In the genomic region with DNA sequence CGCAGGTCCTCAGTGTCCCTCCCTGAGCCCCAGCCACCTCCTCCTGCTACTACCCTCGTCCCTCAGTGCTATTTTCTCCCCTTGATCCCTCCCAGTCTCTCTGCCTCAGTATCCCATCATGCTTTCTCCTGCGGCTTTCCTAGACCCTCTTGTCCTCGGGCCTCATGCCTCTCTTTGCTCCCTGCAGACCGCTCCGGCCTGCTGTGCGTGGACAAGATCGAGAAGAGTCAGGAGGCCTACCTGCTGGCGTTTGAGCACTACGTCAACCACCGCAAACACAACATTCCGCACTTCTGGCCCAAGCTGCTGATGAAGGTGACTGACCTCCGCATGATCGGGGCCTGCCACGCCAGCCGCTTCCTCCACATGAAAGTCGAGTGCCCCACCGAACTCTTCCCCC, we compare ENCODE assay signal across 14 mouse cellular contexts. TPM values are rescaled to one million over a fixed set of nuclear protein-coding genes. Genes with fewer than 3 reads are reported as not detected.
DNase-seq lines count a peak whose midpoint lies in the region; ATAC-seq and TF ChIP-seq lines count a peak whose summit lies in the region.
"Had no signal": no experiment of that assay in that cellular context is flagged by ENCODE, and none has a peak within 500 bp of the region (broad histone marks: within the 10 kb centered on the region; RNA-seq: fewer than 3 reads in every experiment).

No protein-coding gene starts in this region.

- H3K4me2 ChIP-seq in hindbrain, embryonic 12.5 days (replicated peaks): no peak overlapping the region
- H3K4me2 ChIP-seq in hindbrain, embryonic 14.5 days (replicated peaks): no peak overlapping the region
- no peak overlapping the region for H3K4me2 ChIP-seq in lung, postnatal 0 days (replicated peaks; ENCODE audit: low read depth, low read length)
- H3K4me2 ChIP-seq in stomach, postnatal 0 days (replicated peaks; ENCODE audit: low read depth): no peak overlapping the region
- H3K4me2 ChIP-seq: limb, embryonic 13.5 days; midbrain, embryonic 11.5 days had no signal

- no peak overlapping the region for H3K9ac ChIP-seq in hindbrain, embryonic 12.5 days
- H3K9ac ChIP-seq in hindbrain, embryonic 14.5 days: no peak overlapping the region
- no peak overlapping the region for H3K9ac ChIP-seq in lung, postnatal 0 days (replicated peaks; ENCODE audit: low read depth)
- H3K9ac ChIP-seq in stomach, postnatal 0 days (ENCODE audit: low read length): no peak overlapping the region
- H3K9ac ChIP-seq: limb, embryonic 13.5 days had no signal

- H3K9me3 ChIP-seq in hindbrain, embryonic 12.5 days (replicated peaks): no peaks in the 10 kb centered on the region
- no peaks in the 10 kb centered on the region for H3K9me3 ChIP-seq in hindbrain, embryonic 14.5 days (ENCODE audit: control insufficient read depth, low read length)
- H3K9me3 ChIP-seq in lung, postnatal 0 days (ENCODE audit: low read length): no peaks in the 10 kb centered on the region
- H3K9me3 ChIP-seq in stomach, postnatal 0 days (ENCODE audit: control insufficient read depth, low read length): no peaks in the 10 kb centered on the region
- H3K9me3 ChIP-seq: limb, embryonic 13.5 days had no signal

- TF ChIP-seq CTCF in lung, postnatal 0 days (IDR thresholded peaks at IDR 0.05): no peak
- no peak for TF ChIP-seq CTCF in stomach, postnatal 0 days (IDR thresholded peaks at IDR 0.05; ENCODE audit: low read depth)

- peaks cover 44% of the 10 kb centered on the region for H3K4me1 ChIP-seq in hindbrain, embryonic 12.5 days
- peaks cover 37% of the 10 kb centered on the region for H3K4me1 ChIP-seq in hindbrain, embryonic 14.5 days (replicated peaks; ENCODE audit: control insufficient read depth, insufficient read depth, low read length)
- peaks cover 23% of the 10 kb centered on the region for H3K4me1 ChIP-seq in lung, postnatal 0 days (ENCODE audit: insufficient read depth, low read depth, low read length)
- H3K4me1 ChIP-seq in stomach, postnatal 0 days (replicated peaks; ENCODE audit: control insufficient read depth, insufficient read depth): peaks cover 8% of the 10 kb centered on the region; the same call in 1 of the 2 replicates

- no peak for TF ChIP-seq EP300 in lung, postnatal 0 days (IDR thresholded peaks at IDR 0.05)
- no peak for TF ChIP-seq EP300 in stomach, postnatal 0 days (optimal IDR thresholded peaks at IDR 0.05)

- no peaks in the 10 kb centered on the region for H3K27me3 ChIP-seq in hindbrain, embryonic 12.5 days
- H3K27me3 ChIP-seq in hindbrain, embryonic 14.5 days (ENCODE audit: control insufficient read depth, insufficient read depth, low read length): no peaks in the 10 kb centered on the region
- no peaks in the 10 kb centered on the region for H3K27me3 ChIP-seq in lung, postnatal 0 days (replicated peaks; ENCODE audit: insufficient read depth, low read length)
- no peaks in the 10 kb centered on the region for H3K27me3 ChIP-seq in stomach, postnatal 0 days (ENCODE audit: control insufficient read depth, insufficient read depth, low read length)
- H3K27me3 ChIP-seq: limb, embryonic 13.5 days had no signal

- peak; percentile 44 for DNase-seq in cerebellum, adult 11-12 months
- DNase-seq in cerebellum, adult 8-10 months: no peak
- DNase-seq in hindbrain, embryonic 14.5 days (ENCODE audit: low spot score): no peak
- no peak for DNase-seq in lung, postnatal 0 days (ENCODE audit: low spot score)
- no peak for DNase-seq in lung, adult 18-20 months
- DNase-seq in stomach, postnatal 0 days (ENCODE audit: low spot score): peak; percentile 14
- DNase-seq: cerebellum, adult 11 months; heart, adult 18-20 months; layer of hippocampus, postnatal 36 days; right cerebral cortex, postnatal 25 days had no signal

- 81% methylated on average over 18 of the region's 18 CpGs for WGBS in hindbrain, embryonic 12.5 days
- WGBS in hindbrain, embryonic 14.5 days: 84% methylated on average over 18 of the region's 18 CpGs
- WGBS in lung, postnatal 0 days: 67% methylated on average over 18 of the region's 18 CpGs
- 82% methylated on average over 18 of the region's 18 CpGs for WGBS in stomach, postnatal 0 days

- H3K27ac ChIP-seq in hindbrain, embryonic 12.5 days: peak overlapping the region; percentile 23; the same call in 1 of the 2 replicates
- H3K27ac ChIP-seq in hindbrain, embryonic 14.5 days: no peak overlapping the region
- H3K27ac ChIP-seq in lung, postnatal 0 days (ENCODE audit: low read length): peak overlapping the region; percentile 81
- H3K27ac ChIP-seq in stomach, postnatal 0 days (replicated peaks): peak overlapping the region; percentile 74; the same call in 1 of the 2 replicates
- H3K27ac ChIP-seq: limb, embryonic 13.5 days had no signal

- H3K4me3 ChIP-seq in hindbrain, embryonic 12.5 days: no peak overlapping the region
- H3K4me3 ChIP-seq in hindbrain, embryonic 14.5 days (replicated peaks; ENCODE audit: low read length): no peak overlapping the region
- H3K4me3 ChIP-seq in lung, postnatal 0 days (ENCODE audit: low read depth, low read length): no peak overlapping the region
- H3K4me3 ChIP-seq in stomach, postnatal 0 days (ENCODE audit: low read depth, low read length): no peak overlapping the region
- H3K4me3 ChIP-seq: limb, embryonic 13.5 days had no signal

- ATAC-seq in hindbrain, embryonic 12.5 days (ENCODE audit: low FRiP score): no peak
- no peak for ATAC-seq in hindbrain, embryonic 14.5 days (ENCODE audit: low FRiP score)
- no peak for ATAC-seq in lung, postnatal 0 days
- ATAC-seq in stomach, postnatal 0 days (ENCODE audit: low FRiP score, low TSS enrichment): no peak
- no peak for ATAC-seq in activated CD4-positive, CD25-positive, alpha-beta regulatory T cell, adult 4 months

- peaks cover 68% of the 10 kb centered on the region for H3K36me3 ChIP-seq in hindbrain, embryonic 12.5 days
- H3K36me3 ChIP-seq in hindbrain, embryonic 14.5 days (replicated peaks; ENCODE audit: control insufficient read depth, insufficient read depth): peaks cover 84% of the 10 kb centered on the region
- H3K36me3 ChIP-seq in lung, postnatal 0 days (ENCODE audit: insufficient read depth, low read length): 0 out of 2 replicates have a peak, but pooled peaks cover 13% of the 10 kb centered on the region
- peaks cover 23% of the 10 kb centered on the region for H3K36me3 ChIP-seq in stomach, postnatal 0 days (ENCODE audit: control insufficient read depth, insufficient read depth, low read length)

RNA-seq across cellular contexts. Expression of gene Nr1d1, which starts 11.0 kb away (rescaled TPM):
- 1.2 and 1.3 TPM in 2 replicates for polyA plus RNA-seq in hindbrain, embryonic 12.5 days (2016; fragmentation: Nextera tagmentation; extraction: Ambion mirVana)
- 3.4 and 4.1 TPM in 2 replicates for polyA plus RNA-seq in hindbrain, embryonic 14.5 days (2014; fragmentation: Nextera tagmentation; extraction: Ambion mirVana)
- 6.9 and 8.9 TPM in 2 replicates for polyA plus RNA-seq in lung, postnatal 0 days (2015; fragmentation: Nextera tagmentation; extraction: Ambion mirVana)
- 7.5 and 7.9 TPM in 2 replicates for polyA plus RNA-seq in stomach, postnatal 0 days (2015; fragmentation: Nextera tagmentation; extraction: Ambion mirVana)
- 1 to 10 TPM; 2.9 to 5.4 TPM for polyA plus RNA-seq in activated CD4-positive, CD25-positive, alpha-beta regulatory T cell, adult 4 months (2017; shearing (Covaris generic))

RNA-seq across cellular contexts. Expression of gene Thra, which starts 23.7 kb away (rescaled TPM):
- 67.2 and 68.4 TPM in 2 replicates for polyA plus RNA-seq in hindbrain, embryonic 12.5 days (2016; fragmentation: Nextera tagmentation; extraction: Ambion mirVana)
- polyA plus RNA-seq in hindbrain, embryonic 14.5 days (2014; fragmentation: Nextera tagmentation; extraction: Ambion mirVana): 165 and 181 TPM in 2 replicates
- 38.1 and 40.5 TPM in 2 replicates for polyA plus RNA-seq in lung, postnatal 0 days (2015; fragmentation: Nextera tagmentation; extraction: Ambion mirVana)
- 24.0 and 24.5 TPM in 2 replicates for polyA plus RNA-seq in stomach, postnatal 0 days (2015; fragmentation: Nextera tagmentation; extraction: Ambion mirVana)
- polyA plus RNA-seq in activated CD4-positive, CD25-positive, alpha-beta regulatory T cell, adult 4 months (2017; shearing (Covaris generic)): 1 to 10 TPM; 1.4 to 3.5 TPM

RNA-seq across cellular contexts. Expression of gene Msl1, which starts 31.2 kb away (rescaled TPM):
- 38.8 and 40.4 TPM in 2 replicates for polyA plus RNA-seq in hindbrain, embryonic 12.5 days (2016; fragmentation: Nextera tagmentation; extraction: Ambion mirVana)
- 23.6 and 24.1 TPM in 2 replicates for polyA plus RNA-seq in hindbrain, embryonic 14.5 days (2014; fragmentation: Nextera tagmentation; extraction: Ambion mirVana)
- 16.3 and 21.3 TPM in 2 replicates for polyA plus RNA-seq in lung, postnatal 0 days (2015; fragmentation: Nextera tagmentation; extraction: Ambion mirVana)
- 11.3 and 13.8 TPM in 2 replicates for polyA plus RNA-seq in stomach, postnatal 0 days (2015; fragmentation: Nextera tagmentation; extraction: Ambion mirVana)
- polyA plus RNA-seq in activated CD4-positive, CD25-positive, alpha-beta regulatory T cell, adult 4 months (2017; shearing (Covaris generic)): 10 to 100 TPM; 19.9 to 22.0 TPM

RNA-seq across cellular contexts. Expression of gene Med24, which starts 34.9 kb away (rescaled TPM):
- polyA plus RNA-seq in hindbrain, embryonic 12.5 days (2016; fragmentation: Nextera tagmentation; extraction: Ambion mirVana): 85.0 and 86.9 TPM in 2 replicates
- polyA plus RNA-seq in hindbrain, embryonic 14.5 days (2014; fragmentation: Nextera tagmentation; extraction: Ambion mirVana): 58.4 and 62.7 TPM in 2 replicates
- polyA plus RNA-seq in lung, postnatal 0 days (2015; fragmentation: Nextera tagmentation; extraction: Ambion mirVana): 19.9 and 20.6 TPM in 2 replicates
- 16.5 and 18.7 TPM in 2 replicates for polyA plus RNA-seq in stomach, postnatal 0 days (2015; fragmentation: Nextera tagmentation; extraction: Ambion mirVana)
- 10 to 100 TPM; 19.1 to 27.9 TPM for polyA plus RNA-seq in activated CD4-positive, CD25-positive, alpha-beta regulatory T cell, adult 4 months (2017; shearing (Covaris generic))

RNA-seq across cellular contexts. Expression of gene Casc3, which starts 40.6 kb away (rescaled TPM):
- 62.5 and 66.5 TPM in 2 replicates for polyA plus RNA-seq in hindbrain, embryonic 12.5 days (2016; fragmentation: Nextera tagmentation; extraction: Ambion mirVana)
- polyA plus RNA-seq in hindbrain, embryonic 14.5 days (2014; fragmentation: Nextera tagmentation; extraction: Ambion mirVana): 49.3 and 57.4 TPM in 2 replicates
- 22.7 and 22.9 TPM in 2 replicates for polyA plus RNA-seq in lung, postnatal 0 days (2015; fragmentation: Nextera tagmentation; extraction: Ambion mirVana)
- 12.4 and 14.8 TPM in 2 replicates for polyA plus RNA-seq in stomach, postnatal 0 days (2015; fragmentation: Nextera tagmentation; extraction: Ambion mirVana)
- polyA plus RNA-seq in activated CD4-positive, CD25-positive, alpha-beta regulatory T cell, adult 4 months (2017; shearing (Covaris generic)): 10 to 100 TPM; 10.6 to 11.2 TPM

Comparison
In these comparisons a context has a peak if more than half of its experiments do, and no peak if none do; other contexts are left out.
1. DNase-seq: peak in cerebellum, adult 11-12 months (single experiment) and stomach, postnatal 0 days (single experiment); none in cerebellum, adult 8-10 months (single experiment), hindbrain, embryonic 14.5 days (single experiment), lung, postnatal 0 days (single experiment) and lung, adult 18-20 months (0 of 2).